16 mouse cellular contexts compared by ENCODE assay signal in genomic region chr2:119607023-119607422, GRCm38 (mm10). TPM values are rescaled to one million over a fixed set of nuclear protein-coding genes. Genes with fewer than 3 reads are reported as not detected.
DNase-seq lines count a peak whose midpoint lies in the region; ATAC-seq and TF ChIP-seq lines count a peak whose summit lies in the region.
"Had no signal": no experiment of that assay in that cellular context is flagged by ENCODE, and none has a peak within 500 bp of the region (broad histone marks: within the 10 kb centered on the region; RNA-seq: fewer than 3 reads in every experiment).

No protein-coding gene starts in this region.

- DNase-seq in lung, postnatal 0 days (ENCODE audit: low spot score), result peak; percentile 38
- no peak for DNase-seq in lung, postnatal 14 days
- no peak for DNase-seq in liver, embryonic 13.5 days
- DNase-seq in stomach, postnatal 0 days (ENCODE audit: low spot score), result no peak
- no peak for DNase-seq in layer of hippocampus, adult 9-11 months
- DNase-seq: adrenal gland, adult 8-10 months; cerebellum, postnatal 10 days; kidney, postnatal 4 days had no signal

- no peak overlapping the region for H3K4me2 ChIP-seq in lung, postnatal 0 days (replicated peaks; ENCODE audit: low read depth, low read length)
- no peak overlapping the region for H3K4me2 ChIP-seq in liver, embryonic 13.5 days
- no peak overlapping the region for H3K4me2 ChIP-seq in stomach, postnatal 0 days (replicated peaks; ENCODE audit: low read depth)
- H3K4me2 ChIP-seq in forebrain, embryonic 16.5 days (ENCODE audit: low read length), result no peak overlapping the region
- H3K4me2 ChIP-seq: intestine, embryonic 15.5 days; neural tube, embryonic 13.5 days had no signal

- no peaks in the 10 kb centered on the region for H3K27me3 ChIP-seq in lung, postnatal 0 days (replicated peaks; ENCODE audit: insufficient read depth, low read length)
- H3K27me3 ChIP-seq in liver, embryonic 13.5 days, result no peaks in the 10 kb centered on the region
- no peaks in the 10 kb centered on the region for H3K27me3 ChIP-seq in stomach, postnatal 0 days (ENCODE audit: control insufficient read depth, insufficient read depth, low read length)
- no peaks in the 10 kb centered on the region for H3K27me3 ChIP-seq in forebrain, embryonic 16.5 days (replicated peaks; ENCODE audit: control insufficient read depth, insufficient read depth, low read length)
- H3K27me3 ChIP-seq: intestine, embryonic 15.5 days; neural tube, embryonic 13.5 days had no signal

- no peak overlapping the region for H3K9ac ChIP-seq in lung, postnatal 0 days (replicated peaks; ENCODE audit: low read depth)
- no peak overlapping the region for H3K9ac ChIP-seq in liver, embryonic 13.5 days
- H3K9ac ChIP-seq in stomach, postnatal 0 days (ENCODE audit: low read length), result no peak overlapping the region
- no peak overlapping the region for H3K9ac ChIP-seq in forebrain, embryonic 16.5 days (replicated peaks; ENCODE audit: low read depth, low read length)
- H3K9ac ChIP-seq: intestine, embryonic 15.5 days; neural tube, embryonic 13.5 days had no signal

- WGBS in lung, postnatal 0 days, result 81% methylated on average over 4 of the region's 4 CpGs
- 61% methylated on average over 4 of the region's 4 CpGs for WGBS in liver, embryonic 13.5 days (ENCODE audit: insufficient replicate concordance)
- 85% methylated on average over 4 of the region's 4 CpGs for WGBS in stomach, postnatal 0 days
- WGBS in forebrain, embryonic 16.5 days, result 94% methylated on average over 4 of the region's 4 CpGs

- TF ChIP-seq CTCF in lung, postnatal 0 days (IDR thresholded peaks at IDR 0.05), result peak; percentile 56
- peak; percentile 51 for TF ChIP-seq CTCF in stomach, postnatal 0 days (IDR thresholded peaks at IDR 0.05; ENCODE audit: low read depth)

- no peaks in the 10 kb centered on the region for H3K36me3 ChIP-seq in lung, postnatal 0 days (ENCODE audit: insufficient read depth, low read length)
- peaks cover 83% of the 10 kb centered on the region for H3K36me3 ChIP-seq in liver, embryonic 13.5 days
- peaks cover 3% of the 10 kb centered on the region; the same call in 1 of the 2 replicates for H3K36me3 ChIP-seq in stomach, postnatal 0 days (ENCODE audit: control insufficient read depth, insufficient read depth, low read length)
- peaks cover 9% of the 10 kb centered on the region for H3K36me3 ChIP-seq in forebrain, embryonic 16.5 days (ENCODE audit: control insufficient read depth, insufficient read depth)

- H3K4me3 ChIP-seq in lung, postnatal 0 days (ENCODE audit: low read depth, low read length), result no peak overlapping the region
- H3K4me3 ChIP-seq in liver, embryonic 13.5 days (replicated peaks), result no peak overlapping the region
- no peak overlapping the region for H3K4me3 ChIP-seq in stomach, postnatal 0 days (ENCODE audit: low read depth, low read length)
- no peak overlapping the region for H3K4me3 ChIP-seq in forebrain, embryonic 16.5 days (replicated peaks; ENCODE audit: low read length)
- H3K4me3 ChIP-seq: embryonic facial prominence, embryonic 10.5 days; hindbrain, embryonic 10.5 days; intestine, embryonic 15.5 days; neural tube, embryonic 13.5 days had no signal

- no peak for TF ChIP-seq EP300 in lung, postnatal 0 days (IDR thresholded peaks at IDR 0.05)
- TF ChIP-seq EP300 in stomach, postnatal 0 days (optimal IDR thresholded peaks at IDR 0.05), result no peak

- H3K9me3 ChIP-seq in lung, postnatal 0 days (ENCODE audit: low read length), result no peaks in the 10 kb centered on the region
- no peaks in the 10 kb centered on the region for H3K9me3 ChIP-seq in liver, embryonic 13.5 days (replicated peaks)
- no peaks in the 10 kb centered on the region for H3K9me3 ChIP-seq in stomach, postnatal 0 days (ENCODE audit: control insufficient read depth, low read length)
- H3K9me3 ChIP-seq in forebrain, embryonic 16.5 days (ENCODE audit: control insufficient read depth, low read length), result no peaks in the 10 kb centered on the region
- H3K9me3 ChIP-seq: embryonic facial prominence, embryonic 10.5 days; hindbrain, embryonic 10.5 days; intestine, embryonic 15.5 days; neural tube, embryonic 13.5 days had no signal

- H3K4me1 ChIP-seq in lung, postnatal 0 days (ENCODE audit: insufficient read depth, low read depth, low read length), result no peaks in the 10 kb centered on the region
- peaks cover 57% of the 10 kb centered on the region for H3K4me1 ChIP-seq in liver, embryonic 13.5 days (replicated peaks)
- no peaks in the 10 kb centered on the region for H3K4me1 ChIP-seq in stomach, postnatal 0 days (replicated peaks; ENCODE audit: control insufficient read depth, insufficient read depth)
- H3K4me1 ChIP-seq in forebrain, embryonic 16.5 days (replicated peaks; ENCODE audit: control insufficient read depth, insufficient read depth, low read length), result peaks cover 4% of the 10 kb centered on the region; the same call in 1 of the 2 replicates
- H3K4me1 ChIP-seq: embryonic facial prominence, embryonic 10.5 days; hindbrain, embryonic 10.5 days; intestine, embryonic 15.5 days had no signal

- no peak; the same call in 1 of the 2 replicates for ATAC-seq in lung, postnatal 0 days
- ATAC-seq in erythroblast, adult 5-6 weeks (replicated peaks; ENCODE audit: low FRiP score, poor library complexity, severe bottlenecking), result peak; percentile 76
- ATAC-seq in liver, embryonic 13.5 days (ENCODE audit: low read depth), result peak; percentile 44
- no peak for ATAC-seq in stomach, postnatal 0 days (ENCODE audit: low FRiP score, low TSS enrichment)
- ATAC-seq in forebrain, embryonic 16.5 days, result no peak
- ATAC-seq: intestine, embryonic 15.5 days; midbrain, embryonic 16.5 days had no signal

- no peak overlapping the region for H3K27ac ChIP-seq in lung, postnatal 0 days (ENCODE audit: low read length)
- H3K27ac ChIP-seq in liver, embryonic 13.5 days, result peak overlapping the region; percentile 97
- no peak overlapping the region for H3K27ac ChIP-seq in stomach, postnatal 0 days (replicated peaks)
- no peak overlapping the region for H3K27ac ChIP-seq in forebrain, embryonic 16.5 days (ENCODE audit: low read length)
- H3K27ac ChIP-seq: embryonic facial prominence, embryonic 10.5 days; hindbrain, embryonic 10.5 days; intestine, embryonic 15.5 days; neural tube, embryonic 13.5 days had no signal

RNA-seq across cellular contexts. Expression of gene Nusap1, which starts 11.1 kb away (rescaled TPM):
- polyA plus RNA-seq in lung, postnatal 0 days (2015; fragmentation: Nextera tagmentation; extraction: Ambion mirVana), result 3.9 and 5.7 TPM in 2 replicates
- total RNA-seq in erythroblast, adult 5-6 weeks (2015; ENCODE audit: low replicate concordance), result 111 and 117 TPM in 2 replicates
- 137 and 150 TPM in 2 replicates for total RNA-seq in erythroblast, adult 5-6 weeks (2017; ENCODE audit: low replicate concordance)
- polyA plus RNA-seq in liver, embryonic 13.5 days (2015; fragmentation: Nextera tagmentation; extraction: Ambion mirVana), result 90.6 and 119 TPM in 2 replicates
- 17.6 and 23.7 TPM in 2 replicates for polyA plus RNA-seq in stomach, postnatal 0 days (2015; fragmentation: Nextera tagmentation; extraction: Ambion mirVana)
- 29.6 and 35.9 TPM in 2 replicates for polyA plus RNA-seq in forebrain, embryonic 16.5 days (2015; fragmentation: Nextera tagmentation; extraction: Ambion mirVana)

RNA-seq across cellular contexts. Expression of gene Oip5, which starts 11.2 kb away (rescaled TPM):
- polyA plus RNA-seq in lung, postnatal 0 days (2015; fragmentation: Nextera tagmentation; extraction: Ambion mirVana), result 2.8 and 3.0 TPM in 2 replicates
- 32.4 and 64.9 TPM in 2 replicates for total RNA-seq in erythroblast, adult 5-6 weeks (2015; ENCODE audit: low replicate concordance)
- 62.0 and 66.3 TPM in 2 replicates for total RNA-seq in erythroblast, adult 5-6 weeks (2017; ENCODE audit: low replicate concordance)
- 42.8 and 50.4 TPM in 2 replicates for polyA plus RNA-seq in liver, embryonic 13.5 days (2015; fragmentation: Nextera tagmentation; extraction: Ambion mirVana)
- polyA plus RNA-seq in stomach, postnatal 0 days (2015; fragmentation: Nextera tagmentation; extraction: Ambion mirVana), result 8.5 and 9.3 TPM in 2 replicates
- 10.3 and 12.0 TPM in 2 replicates for polyA plus RNA-seq in forebrain, embryonic 16.5 days (2015; fragmentation: Nextera tagmentation; extraction: Ambion mirVana)
- total RNA-seq: gastrocnemius, adult 18-20 months had no signal

RNA-seq across cellular contexts. Expression of gene Ndufaf1, which starts 55.6 kb away (rescaled TPM):
- 22.8 and 23.3 TPM in 2 replicates for polyA plus RNA-seq in lung, postnatal 0 days (2015; fragmentation: Nextera tagmentation; extraction: Ambion mirVana)
- total RNA-seq in erythroblast, adult 5-6 weeks (2015; ENCODE audit: low replicate concordance), result 13.4 and 20.8 TPM in 2 replicates
- 3.3 and 7.3 TPM in 2 replicates for total RNA-seq in erythroblast, adult 5-6 weeks (2017; ENCODE audit: low replicate concordance)
- 44.6 and 52.0 TPM in 2 replicates for polyA plus RNA-seq in liver, embryonic 13.5 days (2015; fragmentation: Nextera tagmentation; extraction: Ambion mirVana)
- polyA plus RNA-seq in stomach, postnatal 0 days (2015; fragmentation: Nextera tagmentation; extraction: Ambion mirVana), result 28.0 and 28.6 TPM in 2 replicates
- 36.7 and 41.1 TPM in 2 replicates for polyA plus RNA-seq in forebrain, embryonic 16.5 days (2015; fragmentation: Nextera tagmentation; extraction: Ambion mirVana)

RNA-seq across cellular contexts. Expression of gene Chp1, which starts 59.5 kb away (rescaled TPM):
- polyA plus RNA-seq in lung, postnatal 0 days (2015; fragmentation: Nextera tagmentation; extraction: Ambion mirVana), result 113 and 129 TPM in 2 replicates
- total RNA-seq in erythroblast, adult 5-6 weeks (2015; ENCODE audit: low replicate concordance), result 84.4 and 108 TPM in 2 replicates
- 111 and 170 TPM in 2 replicates for total RNA-seq in erythroblast, adult 5-6 weeks (2017; ENCODE audit: low replicate concordance)
- 47.3 and 54.2 TPM in 2 replicates for polyA plus RNA-seq in liver, embryonic 13.5 days (2015; fragmentation: Nextera tagmentation; extraction: Ambion mirVana)
- 127 and 134 TPM in 2 replicates for polyA plus RNA-seq in stomach, postnatal 0 days (2015; fragmentation: Nextera tagmentation; extraction: Ambion mirVana)
- 78.6 and 78.8 TPM in 2 replicates for polyA plus RNA-seq in forebrain, embryonic 16.5 days (2015; fragmentation: Nextera tagmentation; extraction: Ambion mirVana)

RNA-seq across cellular contexts. Expression of gene Exd1, which starts 59.6 kb away (rescaled TPM):
- polyA plus RNA-seq in lung, postnatal 0 days (2015; fragmentation: Nextera tagmentation; extraction: Ambion mirVana), result 0.11 and 0.18 TPM in 2 replicates
- total RNA-seq in erythroblast, adult 5-6 weeks (2015; ENCODE audit: low replicate concordance), result not detected in 2 replicates
- total RNA-seq in erythroblast, adult 5-6 weeks (2017; ENCODE audit: low replicate concordance), result not detected in 2 replicates
- polyA plus RNA-seq in liver, embryonic 13.5 days (2015; fragmentation: Nextera tagmentation; extraction: Ambion mirVana), result 0.35 and 0.38 TPM in 2 replicates
- 0.16 and 0.35 TPM in 2 replicates for polyA plus RNA-seq in stomach, postnatal 0 days (2015; fragmentation: Nextera tagmentation; extraction: Ambion mirVana)
- polyA plus RNA-seq in forebrain, embryonic 16.5 days (2015; fragmentation: Nextera tagmentation; extraction: Ambion mirVana), result 1.1 and 1.6 TPM in 2 replicates

Comparison
In these comparisons a context has a peak if more than half of its experiments do, and no peak if none do; other contexts are left out.
1. ATAC-seq: peak in erythroblast, adult 5-6 weeks (single experiment) and liver, embryonic 13.5 days (single experiment); none in lung, postnatal 0 days (single experiment), stomach, postnatal 0 days (single experiment) and forebrain, embryonic 16.5 days (single experiment).